Mouse (Mus musculus): ENCODE results near the gene Prrxl1.

Prrxl1 gene

GRCm38 (mm10) chr14:32599290-32600041, at the start of gene Prrxl1:
Gene Prrxl1 (plus strand): TSS chr14:32599407.
- DNase-seq, result peak; percentile 9

GRCm38 (mm10) chr14:32551854-32552253, 47.4 kb upstream of the Prrxl1 start:
- DNase-seq, result no peak

GRCm38 (mm10) chr14:32553198-32553903, 45.9 kb upstream of the Prrxl1 start:
- no peak for DNase-seq

GRCm38 (mm10) chr14:32554860-32555526, 44.2 kb upstream of the Prrxl1 start:
- DNase-seq, result no peak

GRCm38 (mm10) chr14:32561428-32561827, 37.8 kb upstream of the Prrxl1 start:
- DNase-seq, result no peak

GRCm38 (mm10) chr14:32563661-32564060, 35.5 kb upstream of the Prrxl1 start:
- no peak for DNase-seq

- no peak for DNase-seq
Observed at GRCm38 (mm10) chr14:32572519-32572918, 26.7 kb upstream of the Prrxl1 start.

- DNase-seq, result no peak
Observed at GRCm38 (mm10) chr14:32578420-32578819, 20.8 kb upstream of the Prrxl1 start.

GRCm38 (mm10) chr14:32583696-32584095, 15.5 kb upstream of the Prrxl1 start:
- DNase-seq, result no peak

- peak; percentile 73 for DNase-seq
Observed at GRCm38 (mm10) chr14:32587013-32587784, 12.0 kb upstream of the Prrxl1 start.

GRCm38 (mm10) chr14:32590377-32590776, 8.8 kb upstream of the Prrxl1 start:
- DNase-seq, result no peak

GRCm38 (mm10) chr14:32597232-32598231, 1.7 kb upstream of the Prrxl1 start:
- DNase-seq, result peak; percentile 63

- no peak for DNase-seq
Observed at GRCm38 (mm10) chr14:32598437-32599219, 579 bp upstream of the Prrxl1 start.

- DNase-seq, result no peak
Observed at GRCm38 (mm10) chr14:32600110-32600509, 903 bp downstream of the Prrxl1 start.

GRCm38 (mm10) chr14:32605508-32605907, 6.3 kb downstream of the Prrxl1 start:
- no peak for DNase-seq

- DNase-seq, result no peak
Observed at GRCm38 (mm10) chr14:32606316-32606715, 7.1 kb downstream of the Prrxl1 start.

- DNase-seq, result peak; percentile 27
Observed at GRCm38 (mm10) chr14:32609392-32609791, 10.2 kb downstream of the Prrxl1 start.

- no peak for DNase-seq
Observed at GRCm38 (mm10) chr14:32617253-32617652, 18.0 kb downstream of the Prrxl1 start.

GRCm38 (mm10) chr14:32624245-32624644, 25.0 kb downstream of the Prrxl1 start:
- no peak for DNase-seq

GRCm38 (mm10) chr14:32624811-32625210, 25.6 kb downstream of the Prrxl1 start:
- DNase-seq, result no peak

- no peak for DNase-seq
Observed at GRCm38 (mm10) chr14:32627271-32627670, 28.1 kb downstream of the Prrxl1 start.
